Mouse (Mus musculus) retina, postnatal 7 days (tissue): ENCODE data around the gene Eps8l3.

ENCODE experiments used
- DNase-seq: peaks from one replicate; pipeline ENCODE4 v3.0.0-alpha.2; 2012; ENCODE audit warnings: low read depth, low spot score

The Eps8l3 gene

DNA sequence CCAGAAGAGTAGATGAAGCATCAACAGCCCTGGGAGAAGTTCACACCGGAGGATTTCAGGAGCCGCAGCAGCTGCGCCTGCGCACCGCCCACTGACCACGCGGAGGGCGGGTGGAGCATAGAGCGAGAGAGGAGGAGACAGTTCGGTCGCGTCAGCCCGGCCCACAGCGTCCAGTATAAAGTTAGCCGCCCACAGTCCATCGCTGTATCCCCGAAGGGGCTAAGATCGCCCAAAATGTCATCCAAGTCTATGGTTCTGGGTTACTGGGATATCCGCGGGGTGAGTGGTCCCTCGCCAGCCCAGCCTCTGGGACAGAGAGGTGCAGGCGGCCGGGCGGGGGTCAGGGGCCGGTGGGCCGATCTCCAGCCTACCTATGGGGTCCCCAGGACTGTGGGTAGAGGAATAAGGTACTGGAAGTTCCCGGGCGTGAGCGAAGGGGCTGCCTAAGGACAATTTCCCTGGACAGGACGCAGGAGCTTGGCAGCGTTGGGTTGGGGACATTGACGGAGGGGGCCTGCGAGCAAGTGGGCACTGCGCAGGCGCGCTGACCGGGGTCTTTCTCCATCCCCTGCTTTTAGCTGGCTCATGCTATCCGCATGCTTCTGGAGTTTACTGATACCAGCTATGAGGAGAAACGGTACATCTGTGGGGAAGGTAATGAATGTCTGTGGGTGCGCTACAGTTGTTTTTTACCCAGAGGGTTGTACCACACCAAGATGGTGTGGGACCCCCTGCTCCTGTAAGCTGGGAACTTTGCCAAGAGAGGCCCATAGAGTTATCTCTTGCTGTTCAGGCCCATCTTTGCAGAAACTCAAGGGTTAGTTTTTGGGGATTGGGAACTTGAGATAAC is 18.9 kb downstream of the Eps8l3 start, which contains the start of gene Gstm5:
Gene Gstm5 (plus strand): TSS at position 102 of the 850 bp plus-strand sequence.
- peak; percentile 66 for DNase-seq

DNA sequence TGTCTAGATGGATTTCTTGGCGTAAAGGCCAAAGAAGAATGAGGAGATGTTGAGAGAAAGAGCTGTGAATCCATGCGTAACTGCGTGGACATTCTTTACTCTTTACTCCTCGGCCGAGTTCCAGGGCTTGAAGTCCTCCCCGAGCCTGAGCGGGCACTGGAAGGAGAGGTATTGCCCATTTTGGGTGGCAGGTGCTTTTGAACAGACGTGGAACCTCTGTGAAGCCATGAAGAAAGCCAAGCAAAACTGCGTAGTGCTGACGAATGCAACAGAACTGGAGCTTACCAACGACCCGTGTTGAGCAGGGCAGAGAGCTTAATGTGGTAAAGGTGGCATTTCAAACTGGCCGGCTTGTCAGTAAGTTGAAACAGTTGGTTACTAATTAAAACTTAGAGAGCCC is 21.7 kb downstream of the Eps8l3 start:
- DNase-seq: no peak

GRCm38 (mm10) chr3:107900955-107901673 is 24.1 kb downstream of the Eps8l3 start:
- no peak for DNase-seq

DNA sequence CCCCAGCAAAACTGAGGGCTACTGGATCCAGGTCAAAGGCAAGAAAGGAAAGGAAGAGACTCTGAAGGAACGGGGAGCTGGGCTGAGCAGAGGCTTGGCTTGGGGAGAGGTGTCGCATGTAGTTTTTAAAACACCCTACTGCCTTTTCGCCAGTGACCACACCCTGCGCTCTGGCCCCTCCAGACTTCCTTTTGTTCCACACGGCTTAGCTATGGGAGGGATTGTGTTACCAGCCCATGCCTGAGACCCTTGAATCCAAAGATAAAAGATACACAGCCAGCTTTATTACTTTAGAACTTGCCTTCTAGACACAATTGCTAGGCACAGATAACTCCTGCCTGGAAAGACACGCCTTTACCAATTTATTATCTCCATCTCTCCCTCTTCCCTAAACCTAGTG is 28.9 kb downstream of the Eps8l3 start:
- DNase-seq: no peak

GRCm38 (mm10) chr3:107916674-107917073 is 39.6 kb downstream of the Eps8l3 start:
- DNase-seq: no peak

- no peak for DNase-seq
Measured at GRCm38 (mm10) chr3:107917097-107917496, 40.1 kb downstream of the Eps8l3 start.

DNA sequence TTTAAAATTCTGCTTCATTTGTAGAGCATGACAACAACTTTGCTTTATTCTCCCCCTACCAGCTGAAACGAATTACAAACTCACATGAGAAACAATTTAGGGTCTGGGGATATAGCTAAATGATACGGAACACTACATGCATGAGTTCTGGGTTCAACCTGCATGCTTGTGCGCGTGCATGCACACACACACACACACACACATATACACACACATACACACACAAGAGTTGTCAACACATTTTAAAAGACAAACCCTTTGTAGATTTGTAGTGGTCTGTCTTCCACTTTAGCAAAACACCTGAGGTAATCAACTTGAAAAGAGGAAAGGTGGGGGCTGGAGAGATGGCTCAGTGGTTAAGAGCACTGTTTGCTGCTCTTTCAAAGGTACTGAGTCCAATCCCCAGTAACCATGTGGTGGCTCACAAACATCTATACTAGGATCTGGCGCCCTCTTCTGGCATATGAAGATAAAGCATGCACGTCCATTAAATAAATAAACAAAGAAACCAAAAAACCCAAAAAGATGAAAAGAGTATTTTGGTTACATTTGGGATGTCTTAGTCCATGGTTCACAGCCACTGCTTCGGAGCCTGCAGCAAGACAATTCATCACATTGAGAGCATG is 40.9 kb downstream of the Eps8l3 start:
- DNase-seq: peak; percentile 46

- no peak for DNase-seq
Measured at GRCm38 (mm10) chr3:107920348-107920747, 43.3 kb downstream of the Eps8l3 start.

GRCm38 (mm10) chr3:107925335-107925734 is 48.3 kb downstream of the Eps8l3 start:
- no peak for DNase-seq

- DNase-seq: no peak
Measured at GRCm38 (mm10) chr3:107927841-107928240, 50.8 kb downstream of the Eps8l3 start.

GRCm38 (mm10) chr3:107928691-107929090 is 51.7 kb downstream of the Eps8l3 start:
- DNase-seq: no peak

DNA sequence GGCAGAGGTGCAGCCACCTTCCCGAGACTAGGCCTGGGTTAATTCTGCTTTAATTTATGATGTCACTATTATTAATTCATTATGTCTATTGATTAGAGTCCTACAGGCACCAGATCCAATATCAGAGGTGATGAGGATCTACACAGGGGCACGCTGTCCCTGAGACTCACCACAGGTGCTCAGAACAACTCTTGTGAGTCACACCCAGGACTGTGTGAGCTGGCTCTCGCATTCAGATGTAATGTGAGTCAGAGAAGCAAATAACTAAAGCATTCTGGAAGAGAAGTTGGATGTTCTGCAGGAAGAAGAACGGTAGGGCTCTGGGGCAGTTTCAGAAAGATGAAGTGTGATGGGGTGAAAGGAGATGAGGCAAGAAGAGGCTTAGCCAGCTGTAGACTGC is 52.2 kb downstream of the Eps8l3 start:
- no peak for DNase-seq

DNA sequence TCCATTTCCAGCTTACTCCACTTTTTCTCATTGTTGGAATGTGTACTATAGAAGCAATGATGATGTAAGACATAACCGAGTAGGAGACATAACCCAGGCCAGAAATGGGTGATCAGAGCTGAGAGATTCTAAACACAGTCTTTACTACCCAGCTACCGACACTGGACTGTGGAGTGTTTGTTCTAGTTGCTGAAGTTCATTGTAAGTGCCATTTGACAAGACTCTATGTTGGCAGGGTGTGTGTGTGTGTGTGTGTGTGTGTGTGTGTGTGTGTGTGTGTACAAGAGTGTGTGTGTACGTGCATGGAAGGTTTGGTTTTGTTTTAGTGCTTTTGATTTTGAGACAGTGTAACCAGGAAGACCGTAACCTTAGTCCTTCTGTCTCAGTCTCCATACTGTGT is 52.7 kb downstream of the Eps8l3 start:
- DNase-seq: no peak

GRCm38 (mm10) chr3:107931134-107931533 is 54.1 kb downstream of the Eps8l3 start:
- no peak for DNase-seq

GRCm38 (mm10) chr3:107931670-107932069 is 54.6 kb downstream of the Eps8l3 start, which contains the start of gene Gstm7:
Gene Gstm7 (minus strand): TSS chr3:107931817.
- DNase-seq: peak; percentile 89

DNA sequence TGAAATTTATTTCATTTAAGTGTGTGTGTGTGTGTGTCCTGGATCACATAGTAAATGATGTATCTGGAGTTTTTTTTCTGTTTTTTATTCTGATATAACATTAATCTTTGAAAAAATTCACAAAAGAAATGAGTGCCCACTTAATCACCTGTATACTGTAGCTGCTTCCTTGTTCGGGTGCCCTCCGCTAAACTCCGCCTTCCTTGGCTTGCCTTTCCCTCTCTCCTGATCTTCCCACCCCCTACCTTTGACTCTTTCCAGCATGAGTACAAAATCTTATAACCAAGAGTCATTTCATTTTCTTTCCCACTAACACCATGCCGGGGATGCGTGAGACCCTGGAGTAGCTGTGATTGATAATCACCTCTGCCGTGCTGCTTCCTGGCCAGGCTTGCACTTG is 55.1 kb downstream of the Eps8l3 start:
- no peak for DNase-seq

DNA sequence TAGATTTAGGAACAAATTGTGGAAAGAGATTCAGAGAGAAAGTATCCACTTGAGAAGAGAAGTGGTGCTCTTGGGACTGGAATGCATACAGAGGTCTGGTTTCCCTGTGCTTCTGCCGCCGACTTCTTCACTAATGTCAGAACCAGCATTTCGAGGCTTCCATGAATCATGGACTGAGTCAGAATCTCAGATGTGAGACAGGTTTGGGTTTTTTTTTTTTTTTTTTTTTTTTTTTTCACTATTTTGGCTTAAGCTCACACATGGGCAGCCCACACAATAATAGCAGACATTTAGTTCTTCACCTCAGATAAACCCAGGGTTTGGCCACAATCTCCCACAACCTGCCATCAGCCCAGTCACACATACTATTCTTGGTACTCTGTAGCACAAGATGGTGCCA is 58.2 kb downstream of the Eps8l3 start:
- no peak for DNase-seq

DNA sequence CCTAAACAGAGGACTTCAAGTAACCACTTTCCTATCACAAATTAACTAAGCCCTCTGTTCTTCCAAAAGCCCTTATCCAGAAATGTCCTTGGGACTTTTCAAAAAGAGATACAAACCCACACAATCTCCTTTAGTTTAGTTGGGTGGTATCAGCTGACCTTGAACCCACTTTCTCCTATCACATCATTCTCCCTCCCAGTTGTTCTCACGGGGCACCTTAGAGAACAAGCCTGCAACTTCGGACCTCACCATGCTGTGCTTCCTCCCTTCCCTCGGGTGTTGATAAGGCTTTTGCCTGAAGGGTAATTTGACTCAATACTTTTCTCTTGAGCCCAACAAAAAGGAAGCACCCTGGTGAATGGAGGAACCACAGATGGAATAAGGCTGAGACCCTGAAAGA is 58.9 kb downstream of the Eps8l3 start:
- no peak for DNase-seq

GRCm38 (mm10) chr3:107939403-107939802 is 62.4 kb downstream of the Eps8l3 start:
- DNase-seq: no peak

DNA sequence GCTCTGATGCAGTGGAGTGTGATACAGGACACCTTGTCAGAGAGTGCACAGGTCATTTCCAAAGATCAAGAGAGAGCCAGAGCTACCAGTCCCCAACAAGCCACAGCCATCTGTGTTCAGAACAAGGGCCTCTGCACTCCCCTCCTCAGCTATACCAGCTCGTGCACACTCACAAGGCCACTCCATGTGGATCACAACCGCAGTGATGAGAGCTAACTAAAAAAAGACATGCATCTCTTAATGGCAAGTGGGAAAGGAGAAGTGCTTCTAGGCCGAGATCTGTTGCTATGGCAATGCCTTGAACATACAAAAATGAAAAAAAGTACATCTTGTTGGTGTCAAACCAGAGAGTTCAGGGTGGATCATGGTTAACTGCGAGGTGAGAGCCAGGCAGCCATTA is 62.8 kb downstream of the Eps8l3 start:
- DNase-seq: no peak

GRCm38 (mm10) chr3:107940524-107940923 is 63.5 kb downstream of the Eps8l3 start:
- no peak for DNase-seq

- no peak for DNase-seq
Measured at GRCm38 (mm10) chr3:107941261-107941660, 64.2 kb downstream of the Eps8l3 start.
